Mouse (Mus musculus): ENCODE data around the gene Cfp.

Gene Cfp

DNA sequence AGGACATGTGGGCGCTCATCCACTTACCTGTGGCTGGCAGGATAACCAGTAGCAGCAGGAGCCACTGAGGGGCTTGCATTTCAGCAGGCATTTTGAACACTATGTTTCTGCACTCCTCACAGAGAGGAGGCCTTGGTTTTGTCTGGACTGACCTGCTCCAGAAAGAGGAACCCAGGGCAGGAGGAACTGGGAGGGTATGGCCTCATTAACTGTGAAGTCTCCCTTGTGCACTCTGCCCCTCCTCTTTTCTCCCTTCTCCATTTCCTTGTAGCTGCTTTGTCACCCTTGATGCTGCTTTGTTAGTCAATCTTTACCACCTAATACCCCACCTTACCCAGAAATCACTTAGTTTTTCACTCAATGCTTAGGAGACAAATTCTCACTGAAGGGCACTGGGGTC, at the start of gene Cfp:
Gene Cfp (minus strand): TSS at position 192 of the 400 bp plus-strand sequence.
- in situ Hi-C loops (cut with MboI, MseI), result no loop called here

DNA sequence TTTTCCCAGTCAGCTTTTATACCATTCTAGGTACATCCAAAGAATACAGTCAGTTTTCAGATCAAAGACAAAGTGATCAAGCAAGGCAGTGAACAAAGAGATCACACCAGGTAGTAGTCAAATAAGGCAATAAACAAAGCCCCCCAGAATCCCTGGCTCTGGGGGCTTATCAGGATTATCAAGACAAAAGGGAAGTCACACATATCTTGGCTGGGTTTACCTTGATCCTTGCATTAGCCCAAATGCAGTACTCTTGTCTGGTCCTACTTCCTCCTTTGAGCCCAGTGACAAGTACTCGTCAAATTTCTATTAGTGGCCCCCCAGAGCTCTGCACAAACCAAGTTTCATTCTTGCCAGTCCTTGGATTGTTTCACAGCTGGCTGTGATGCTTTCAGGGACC, 49.5 kb upstream of the Cfp start:
- in situ Hi-C loops (cut with MboI, MseI), result no loop called here

DNA sequence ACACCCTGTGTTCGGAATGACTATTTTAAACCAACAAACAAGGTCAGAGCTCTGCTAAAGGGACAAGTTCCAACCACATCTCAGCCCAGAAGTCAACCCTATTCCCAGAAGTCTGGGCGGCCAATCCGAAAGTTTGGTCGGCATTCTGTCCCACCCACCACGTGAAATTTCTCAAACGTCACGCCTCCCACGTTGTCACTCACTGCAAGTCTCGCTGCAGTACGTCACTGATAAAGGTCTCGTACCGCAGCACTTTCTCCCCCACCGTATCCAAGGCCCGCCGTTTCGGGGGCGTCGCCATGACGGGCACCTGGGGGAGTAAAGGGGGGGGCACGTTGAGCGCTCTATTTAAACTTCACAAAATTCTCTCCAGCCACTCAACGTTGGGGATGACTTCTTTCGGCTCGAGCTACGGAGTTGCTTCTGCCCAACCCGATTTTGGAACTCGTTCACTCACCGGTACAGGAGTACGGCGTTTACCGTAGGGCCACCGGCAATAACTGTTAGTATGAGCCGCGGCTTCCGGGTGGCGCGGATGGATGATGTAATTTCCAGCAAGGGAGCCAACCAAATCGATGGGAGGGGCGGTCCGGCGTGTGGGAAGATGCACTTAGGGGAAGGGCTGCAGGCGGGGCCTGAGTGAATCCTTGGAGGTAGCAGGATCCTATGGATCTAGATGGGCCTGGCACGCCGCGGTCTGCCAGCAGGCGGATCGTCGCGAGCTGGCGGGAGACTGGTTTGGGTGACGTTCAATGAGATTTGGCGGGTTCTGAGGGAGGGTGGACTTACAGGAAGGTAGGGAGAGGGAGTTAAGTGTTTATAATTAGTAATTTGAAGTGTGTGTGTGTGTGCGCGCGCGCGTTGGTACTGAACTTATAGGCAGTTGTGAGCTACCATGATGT, 30.4 kb upstream of the Cfp start, which contains the start of gene Uxt:
Gene Uxt (minus strand): TSS at position 541 of the 902 bp plus-strand sequence.
- in situ Hi-C loops (cut with MboI, MseI), result no loop called here

DNA sequence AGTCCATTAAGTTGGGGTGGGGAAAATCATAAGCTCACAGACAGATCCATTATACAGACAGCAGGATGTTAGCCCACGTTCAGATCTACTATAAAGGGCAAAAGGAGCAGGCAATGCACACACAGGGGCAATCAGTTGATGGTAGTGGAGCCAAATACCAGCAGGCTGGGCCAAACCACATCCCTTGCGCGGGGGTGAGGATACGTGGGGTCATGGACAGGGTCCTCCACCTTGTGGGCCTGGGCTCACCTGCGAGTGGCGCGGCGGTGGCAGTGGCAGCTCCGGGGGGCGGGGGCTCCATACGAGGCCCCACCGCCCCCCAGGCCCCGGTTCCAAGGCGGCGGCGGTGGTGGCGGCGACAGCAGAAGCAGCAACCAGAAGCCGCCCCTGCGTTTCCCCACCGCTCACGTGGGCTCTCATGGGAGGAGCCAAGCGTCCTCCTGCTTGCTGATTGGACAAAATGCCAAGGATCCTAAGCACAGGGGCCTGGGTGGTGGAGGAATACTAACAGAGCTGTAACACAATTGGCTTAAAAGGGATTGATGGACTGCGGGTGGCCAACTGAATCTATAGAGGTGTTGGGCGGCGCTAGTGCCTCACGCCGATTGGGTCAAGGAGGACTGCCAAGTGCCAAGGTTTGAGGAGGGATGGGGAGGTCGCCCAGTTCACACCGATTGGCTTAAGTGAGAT, 19.0 kb upstream of the Cfp start, which contains the start of gene Elk1:
Gene Elk1 (minus strand): TSS at position 418 of the 690 bp plus-strand sequence.
- in situ Hi-C loops (cut with MboI, MseI), result no loop called here

DNA sequence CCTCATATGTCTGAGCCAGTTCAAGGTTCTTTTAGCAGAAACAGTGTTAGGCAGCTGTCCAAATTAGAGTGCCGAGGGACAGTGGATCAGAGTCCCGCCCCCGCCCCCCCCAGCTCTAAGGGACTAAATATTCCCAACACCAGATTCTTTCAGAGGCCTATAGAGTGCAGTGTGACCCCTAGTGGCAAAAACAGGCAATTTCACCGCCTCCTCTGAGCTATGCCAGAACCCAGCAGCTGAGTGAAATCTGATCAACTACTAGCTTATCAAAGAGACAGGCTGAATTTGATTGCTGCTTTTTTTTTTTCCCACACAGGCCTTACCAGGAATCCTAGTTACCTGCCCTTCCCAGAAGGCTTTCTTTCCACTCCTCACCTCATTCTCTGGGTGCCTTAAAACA, 14.7 kb upstream of the Cfp start:
- in situ Hi-C loops (cut with MboI, MseI), result no loop called here

DNA sequence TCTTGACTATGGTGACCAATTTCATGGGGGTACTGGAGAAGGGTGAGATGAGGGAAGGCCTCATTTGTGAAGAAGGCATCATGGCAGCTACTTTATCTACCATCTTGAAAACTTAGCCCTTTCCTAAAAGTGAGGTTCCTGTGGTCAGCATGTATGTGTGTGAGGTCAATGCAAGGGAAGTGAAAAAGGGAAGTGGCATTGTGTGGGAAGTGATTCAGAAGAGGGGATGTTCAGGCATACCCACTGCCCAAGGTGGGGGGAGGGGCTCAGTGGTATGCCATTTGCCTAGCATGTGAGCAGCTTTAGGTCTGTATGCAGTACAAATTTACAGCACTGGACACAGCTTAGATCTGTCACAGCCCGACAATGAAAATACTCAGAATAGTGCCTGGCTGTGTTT, 608 bp upstream of the Cfp start:
- in situ Hi-C loops (cut with MboI, MseI), result no loop called here

DNA sequence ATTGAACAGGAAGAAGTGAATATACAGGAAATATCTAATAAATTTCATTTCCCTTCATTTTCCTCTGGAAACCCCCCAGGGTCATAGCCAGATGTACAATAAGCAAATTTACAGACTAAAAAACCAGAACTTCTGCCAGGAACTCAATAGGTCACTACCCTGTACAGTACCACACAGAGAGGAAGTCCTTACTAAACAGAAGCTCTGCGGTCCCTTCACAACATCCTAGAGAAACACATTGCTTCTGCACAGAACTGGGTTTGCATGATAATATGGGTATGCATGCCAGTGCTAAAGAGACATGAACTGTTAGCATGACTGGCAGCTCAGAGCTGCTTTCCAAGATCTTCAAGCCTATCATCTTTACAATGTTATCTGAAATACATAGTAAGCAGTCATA, 1.5 kb downstream of the Cfp start:
- in situ Hi-C loops (cut with MboI, MseI), result no loop called here

DNA sequence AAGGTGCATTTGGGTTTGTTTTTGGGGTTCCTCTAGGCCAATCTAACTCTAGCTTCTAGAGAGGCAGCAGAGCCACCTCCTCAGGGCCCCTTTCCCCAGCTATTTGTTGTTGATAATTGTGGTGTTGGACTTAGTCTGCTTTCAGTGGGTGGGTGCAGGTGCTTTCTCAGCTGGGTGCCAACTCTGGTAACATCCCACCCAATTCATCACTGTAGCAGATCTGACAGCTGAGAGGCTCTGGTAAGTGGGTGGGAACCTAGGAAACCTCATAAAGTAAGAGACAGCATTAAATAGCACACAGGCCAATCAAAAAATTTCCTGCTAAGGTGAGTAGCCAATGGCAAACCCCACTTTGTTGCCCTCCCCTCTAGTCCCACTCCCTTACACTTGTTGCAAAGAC, 6.4 kb downstream of the Cfp start:
- in situ Hi-C loops (cut with MboI, MseI), result no loop called here

DNA sequence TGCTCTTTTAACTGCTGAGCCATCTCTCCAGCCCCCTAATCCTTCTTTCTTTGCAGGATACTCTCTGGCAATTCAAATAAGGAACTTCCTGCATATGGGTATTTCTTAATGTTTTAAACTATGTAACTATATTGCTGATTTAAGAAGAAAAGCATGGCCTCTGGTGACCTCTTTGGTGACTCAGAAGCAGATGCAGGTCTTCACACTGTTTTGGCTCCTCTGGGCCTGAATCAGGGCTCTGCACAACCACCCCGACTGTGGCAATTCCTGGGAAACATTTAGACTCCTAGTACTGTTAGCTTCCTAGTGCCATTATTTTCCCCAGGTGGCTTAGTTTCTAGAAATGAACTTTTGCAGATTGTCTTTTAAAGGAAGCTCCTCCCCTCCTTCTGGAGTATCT, 7.8 kb downstream of the Cfp start:
- in situ Hi-C loops (cut with MboI, MseI), result no loop called here

DNA sequence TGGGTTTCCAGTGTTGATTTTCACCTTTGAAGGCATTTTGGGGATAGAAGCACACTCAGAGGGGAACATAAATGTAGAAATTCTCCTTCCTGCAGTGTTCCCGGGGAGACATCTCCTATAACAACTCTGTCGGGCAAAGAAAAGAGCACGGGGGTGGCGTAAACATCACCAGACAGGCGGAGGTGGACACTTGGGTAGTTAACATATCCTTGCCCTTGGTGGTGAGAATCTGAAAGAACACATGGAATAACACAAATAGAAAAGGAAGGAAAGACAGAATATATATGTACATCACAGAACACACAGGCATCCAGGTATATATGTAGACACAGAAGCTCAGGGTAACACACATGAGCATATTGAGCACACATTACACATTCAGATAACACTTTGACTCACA, 10.0 kb downstream of the Cfp start:
- in situ Hi-C loops (cut with MboI, MseI), result no loop called here

DNA sequence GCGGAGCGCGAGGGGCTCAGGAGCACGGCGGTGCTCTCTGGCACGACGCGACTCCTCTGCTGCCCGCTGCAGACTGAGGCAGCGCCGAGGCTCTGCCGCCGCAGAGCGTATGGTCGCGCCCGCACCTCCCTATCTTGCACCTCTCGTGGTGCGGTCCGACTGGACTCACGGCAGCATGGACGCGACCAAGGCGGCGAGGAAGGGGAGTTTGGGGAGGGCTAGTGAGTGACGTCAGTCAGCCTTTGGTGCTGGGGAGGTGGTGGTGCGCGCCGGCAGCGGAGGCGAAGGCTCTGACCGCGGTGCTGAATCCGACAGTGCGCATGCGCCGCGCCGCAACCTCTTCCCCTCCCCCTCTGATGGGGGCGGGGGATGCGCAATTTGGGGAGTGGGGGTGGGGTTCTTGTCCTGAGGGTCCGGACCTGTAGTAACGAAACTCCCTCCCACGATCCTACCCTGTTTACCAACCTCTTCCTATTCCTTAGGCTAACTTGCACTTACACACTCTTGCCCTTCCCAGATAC, 10.5 kb downstream of the Cfp start, which contains the start of gene Syn1:
Gene Syn1 (minus strand): TSS at position 161 of the 521 bp plus-strand sequence.
- in situ Hi-C loops (cut with MboI, MseI), result no loop called here

DNA sequence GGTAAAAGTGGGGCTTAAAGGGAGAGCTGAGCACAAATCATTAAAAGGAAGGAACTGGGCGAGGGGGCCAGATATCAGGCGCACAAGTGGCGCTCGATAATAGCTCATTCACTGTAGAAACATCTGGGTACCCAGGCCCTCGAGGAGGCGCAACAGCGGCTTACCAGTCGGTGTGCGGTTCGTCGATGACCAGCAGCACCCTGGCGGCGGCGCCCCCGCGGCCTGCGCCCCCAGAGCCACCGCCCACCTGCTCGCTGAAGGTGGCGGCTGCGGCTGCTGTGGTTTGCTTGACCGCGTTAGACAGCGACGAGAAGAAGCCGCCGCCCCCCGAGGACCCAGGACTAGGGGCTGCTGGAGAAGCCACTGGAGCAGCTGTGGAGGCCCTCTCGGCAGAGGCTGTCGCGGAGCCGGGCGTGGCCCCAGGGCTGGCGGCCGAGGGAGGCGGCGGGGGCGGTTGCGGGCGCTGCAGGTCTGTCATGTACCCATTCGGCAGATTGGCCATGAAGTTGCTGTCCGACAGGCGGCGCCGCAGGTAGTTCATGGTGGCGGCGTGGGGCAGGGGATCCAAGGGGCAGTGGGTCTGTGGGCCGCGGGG, 11.0 kb downstream of the Cfp start:
- in situ Hi-C loops (cut with MboI, MseI), result no loop called here

DNA sequence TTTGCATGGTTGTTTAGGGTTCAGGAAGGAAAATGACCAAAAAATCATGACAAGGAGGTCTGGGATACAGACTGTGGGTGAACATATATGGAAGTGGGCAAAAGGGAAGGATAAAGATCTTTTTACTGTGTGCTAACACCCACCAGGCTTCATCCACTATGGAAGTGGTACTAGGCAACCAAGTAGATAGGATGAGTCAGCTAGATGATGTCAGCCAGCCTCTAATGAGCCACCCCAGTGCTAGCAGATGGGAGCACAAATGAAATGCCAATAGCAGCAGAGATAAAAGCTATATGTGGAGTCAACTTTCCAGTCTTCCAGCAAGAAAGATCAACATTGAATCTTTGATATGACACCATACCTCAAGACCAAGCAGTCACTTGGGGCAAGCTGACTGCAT, 16.3 kb downstream of the Cfp start:
- in situ Hi-C loops (cut with MboI, MseI), result no loop called here

DNA sequence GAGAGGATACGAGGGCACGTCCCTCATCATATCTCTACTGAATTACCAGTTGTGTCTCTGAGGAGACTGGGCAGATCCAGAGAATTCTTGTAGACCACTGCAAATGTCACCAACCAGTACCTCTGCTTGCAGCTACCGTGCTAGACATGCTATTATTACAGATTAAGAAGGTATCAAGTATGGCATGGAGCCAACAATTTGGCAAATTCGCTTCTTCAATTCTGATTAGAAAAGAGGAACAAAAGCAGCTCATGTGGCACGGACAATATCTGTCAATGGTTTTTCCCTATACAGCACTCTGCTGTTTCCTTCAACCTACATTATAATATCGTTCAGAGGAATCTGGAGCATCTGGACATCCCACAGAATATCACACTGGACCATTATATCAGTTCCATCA, 17.6 kb downstream of the Cfp start:
- in situ Hi-C loops (cut with MboI, MseI), result no loop called here

DNA sequence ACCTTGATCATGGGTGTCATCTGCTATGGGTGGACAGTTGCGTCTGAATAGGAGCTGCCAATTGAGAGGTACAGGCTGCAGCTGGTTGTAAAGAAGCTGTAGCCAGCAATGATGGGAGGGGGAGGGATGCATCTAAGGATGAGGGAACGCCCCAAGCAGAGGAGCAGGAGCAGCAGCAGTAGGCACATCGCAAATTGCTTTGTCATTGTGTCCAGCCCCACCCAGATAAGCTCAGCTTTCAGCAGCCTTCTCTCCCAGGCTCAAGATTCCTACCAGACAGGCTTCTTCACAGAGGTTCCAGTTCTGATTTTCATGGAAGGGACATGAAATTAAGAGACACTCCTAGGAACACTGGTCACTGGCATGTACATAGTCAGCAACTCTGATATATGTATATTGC, 21.3 kb downstream of the Cfp start:
- in situ Hi-C loops (cut with MboI, MseI), result no loop called here

Measured in regulatory T cell (primary cell).